Mouse (Mus musculus) ovary, postnatal 14 days (tissue): Measurements from ENCODE around the gene Mpzl1.

Experiments
- DNase-seq: peaks from one replicate; pipeline ENCODE4 v3.0.0; 2022; ENCODE audit warnings: low spot score

Mpzl1 gene

DNA sequence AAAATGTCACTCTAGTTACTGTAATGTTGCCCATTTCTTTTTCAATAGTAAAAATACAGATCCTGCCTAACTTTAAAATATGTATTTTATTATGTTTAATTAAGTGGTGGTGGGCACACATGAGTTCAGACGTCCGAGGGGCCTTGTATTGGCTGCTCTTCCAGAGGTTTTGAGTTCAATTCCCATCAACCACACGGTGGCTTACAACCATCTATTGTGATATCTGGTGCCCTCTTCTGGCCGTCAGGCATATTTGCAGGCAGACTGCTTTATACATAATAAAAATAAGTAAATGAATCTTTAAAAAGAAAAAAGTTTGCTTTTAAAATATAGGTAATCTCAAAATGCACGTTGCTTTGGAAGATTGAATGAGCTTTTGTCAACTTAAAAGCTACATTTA is 55.0 kb downstream of the Mpzl1 start:
- DNase-seq: no peak

DNA sequence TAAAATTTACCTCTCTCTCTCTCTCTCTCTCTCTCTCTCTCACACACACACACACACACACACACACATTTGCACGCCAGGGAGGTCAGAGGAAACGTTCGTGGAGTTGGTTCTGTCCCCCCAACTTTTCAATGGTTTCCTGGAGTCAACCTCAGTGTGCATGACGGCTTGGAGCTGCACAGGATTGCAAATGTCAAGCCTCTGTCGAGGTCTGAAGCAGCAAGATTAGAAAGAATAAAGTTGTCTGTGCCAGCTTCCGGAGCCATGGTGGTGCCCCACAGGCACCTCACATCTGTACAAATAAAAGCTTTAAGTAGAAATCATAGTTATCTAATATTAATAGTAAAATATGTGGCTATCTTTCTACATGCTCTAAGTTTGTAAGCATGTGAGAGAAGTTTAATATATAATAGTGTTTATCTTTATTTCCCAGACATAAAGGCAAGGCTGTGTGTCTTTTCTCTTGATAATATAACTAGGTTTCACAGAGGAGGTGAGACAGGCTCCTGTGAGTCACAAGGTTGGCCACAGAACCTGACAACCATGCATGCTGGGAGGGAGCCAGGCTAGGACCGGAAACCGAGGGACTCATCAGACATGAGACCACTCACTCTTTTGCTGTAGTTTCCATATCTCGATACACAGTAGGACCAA is 57.8 kb downstream of the Mpzl1 start:
- no peak for DNase-seq

DNA sequence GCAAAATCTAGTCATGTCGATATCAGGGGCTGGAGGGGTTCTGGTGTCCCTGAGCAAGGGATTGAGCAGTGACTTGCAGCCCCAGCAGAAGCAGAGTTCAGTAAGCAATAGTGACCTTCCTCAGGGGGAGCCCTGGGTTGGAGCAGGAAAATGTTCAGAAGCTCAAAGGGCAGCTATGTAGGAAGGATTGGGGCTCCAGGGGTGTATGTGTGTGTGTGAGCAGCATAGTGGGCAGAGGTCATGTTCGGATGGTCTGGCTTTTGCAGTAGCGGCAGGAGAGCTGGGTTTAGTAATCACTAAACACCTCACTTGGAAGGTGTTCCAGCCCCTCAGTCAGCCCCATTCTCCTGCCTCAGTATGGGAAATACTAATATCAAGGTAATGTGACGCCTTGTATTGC is 58.3 kb downstream of the Mpzl1 start:
- no peak for DNase-seq

DNA sequence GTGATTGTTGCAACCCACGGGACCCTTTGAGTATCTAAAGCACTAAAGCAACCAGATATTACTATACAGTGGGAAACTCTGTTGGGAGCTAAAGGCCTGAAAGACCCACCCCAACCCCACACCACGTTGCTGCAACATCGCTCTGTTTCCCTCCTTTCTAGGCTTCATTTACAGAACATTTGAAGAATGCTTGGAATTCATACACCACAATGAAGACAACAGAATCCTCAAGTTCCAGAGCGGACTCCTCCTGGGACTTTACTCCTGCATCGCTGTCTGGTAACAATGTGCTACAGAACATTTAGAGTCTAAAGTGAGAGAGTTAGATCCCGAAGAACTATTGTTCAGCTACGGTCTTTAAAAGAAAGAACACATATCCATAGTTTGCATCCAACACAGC is 66.9 kb downstream of the Mpzl1 start:
- no peak for DNase-seq

DNA sequence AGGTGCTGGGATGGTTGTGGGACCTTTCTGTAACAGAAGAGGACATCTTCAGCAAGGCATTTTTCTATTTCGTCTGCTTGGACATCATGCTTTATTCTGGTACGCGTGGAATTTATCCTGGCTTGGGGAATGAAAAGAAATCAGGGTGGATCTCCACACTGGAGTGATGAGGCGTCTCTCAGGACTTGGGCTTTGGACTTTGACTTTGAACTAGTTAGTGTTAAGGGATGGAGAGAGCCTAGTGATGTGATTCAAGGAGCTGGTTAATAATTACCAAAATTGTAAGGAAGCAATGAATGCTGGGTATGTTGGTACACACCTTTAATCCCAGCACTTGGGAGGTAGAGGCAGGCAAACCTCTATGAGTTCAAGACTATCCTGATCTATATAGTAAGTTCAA is 69.1 kb downstream of the Mpzl1 start:
- no peak for DNase-seq

DNA sequence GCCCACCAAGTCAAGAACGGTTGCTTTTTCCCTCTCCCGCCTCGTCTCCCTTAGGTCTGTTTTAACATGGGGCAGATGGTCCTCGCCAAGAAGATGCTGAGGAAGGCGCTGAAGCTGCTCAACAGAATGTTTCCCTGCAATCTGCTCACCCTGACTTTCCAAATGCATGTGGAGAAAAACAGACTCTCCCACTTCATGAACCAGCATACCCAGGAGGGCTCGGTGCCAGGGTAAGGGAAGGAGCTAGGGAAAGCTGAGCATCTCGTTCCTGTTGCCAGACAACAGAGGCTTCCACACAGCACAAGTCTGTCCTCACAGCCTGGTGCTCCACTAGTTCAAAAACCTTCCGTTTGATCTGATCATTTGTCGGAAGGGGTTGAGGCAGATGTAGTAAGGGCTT is 75.3 kb downstream of the Mpzl1 start:
- DNase-seq: no peak

DNA sequence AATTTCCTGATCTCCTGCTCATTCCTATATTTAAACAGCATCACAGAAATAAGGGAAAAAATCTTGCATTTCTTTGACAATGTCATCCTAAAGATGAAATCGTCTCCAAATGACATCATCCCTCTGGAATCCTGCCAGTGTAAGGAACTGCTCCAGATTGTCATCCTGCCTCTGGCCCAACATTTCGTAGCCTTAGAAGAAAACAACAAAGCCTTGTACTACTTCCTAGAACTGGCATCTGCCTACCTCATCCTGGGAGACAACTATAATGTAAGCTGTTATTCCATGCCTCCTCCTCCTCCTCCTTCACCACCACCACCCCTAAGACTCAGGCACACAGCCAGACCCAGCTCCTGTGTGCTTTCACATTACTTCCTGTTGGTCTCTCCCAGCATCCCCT is 77.6 kb downstream of the Mpzl1 start:
- DNase-seq: no peak
